Mouse (Mus musculus) spleen, adult 2 months (tissue): ENCODE results near the gene Noxred1.

Experiments
- CTCF ChIP-seq: fragments of 200-500 bp; IDR thresholded peaks from 2 replicates; pipeline ENCODE4 v1.5.1; 2011; ENCODE audit warnings: mild to moderate bottlenecking, inconsistent platforms; ENCODE audit not compliant: insufficient read depth, insufficient read length, insufficient replicate concordance; ENCODE audit errors: extremely low read depth
- POLR2A ChIP-seq: fragments of 200-500 bp; IDR thresholded peaks from 2 replicates; pipeline ENCODE4 v1.6.1; 2011; ENCODE audit warnings: low read depth, low read length, inconsistent platforms

DNA sequence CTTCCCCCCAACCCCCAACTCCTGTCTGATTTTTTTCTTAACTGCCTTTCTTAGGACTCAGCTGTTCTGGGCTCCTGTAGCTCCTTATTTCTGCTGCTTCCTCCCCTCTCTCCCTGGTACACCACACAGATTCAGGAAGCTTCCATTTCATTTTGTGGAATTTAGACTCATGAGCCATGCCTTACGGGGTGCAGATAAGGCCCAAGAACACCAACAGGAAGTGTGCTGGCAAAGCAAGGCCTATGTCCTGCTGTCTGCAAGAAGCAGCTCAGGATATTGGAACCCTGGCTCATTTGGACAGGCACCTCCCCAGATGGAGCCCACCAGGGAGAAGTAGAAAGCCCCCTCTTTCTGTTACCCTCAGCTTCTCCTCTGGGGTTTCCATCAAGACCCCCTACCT, 43.2 kb upstream of the Noxred1 start:
- TF ChIP-seq POLR2A (no peak), CTCF (no peak)
